ENCODE assay signal across 13 mouse cellular contexts in the genomic region with DNA sequence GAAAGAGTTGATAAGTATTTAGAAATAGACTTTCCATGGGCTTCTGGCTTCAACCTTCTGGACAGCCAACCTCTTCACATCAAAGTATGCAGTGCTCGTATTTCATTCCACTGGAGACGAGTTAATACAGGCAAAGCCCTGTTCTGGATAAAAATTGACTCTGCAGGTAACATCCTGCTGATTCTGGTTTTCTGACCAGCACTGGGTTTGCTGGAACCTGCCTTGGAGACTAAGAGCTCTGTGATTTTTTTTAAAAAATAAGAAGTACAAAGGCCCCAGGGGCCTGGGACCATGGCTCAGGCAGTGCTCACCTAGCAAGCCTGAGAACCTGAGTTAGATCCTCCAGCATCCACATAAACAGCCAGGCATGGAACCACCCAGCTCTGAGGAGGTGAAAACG.
DNase-seq lines count a peak whose midpoint lies in the region; ATAC-seq and TF ChIP-seq lines count a peak whose summit lies in the region.
"Had no signal": no experiment of that assay in that cellular context is flagged by ENCODE, and none has a peak within 500 bp of the region (broad histone marks: within the 10 kb centered on the region; RNA-seq: fewer than 3 reads in every experiment).

No protein-coding gene starts in this region.

- no peaks in the 10 kb centered on the region for H3K36me3 ChIP-seq in hindbrain, embryonic 12.5 days
- H3K36me3 ChIP-seq in hindbrain, postnatal 0 days (ENCODE audit: insufficient read depth, low read length): no peaks in the 10 kb centered on the region
- H3K36me3 ChIP-seq in testis, adult 2 months (ENCODE audit: control insufficient read depth, insufficient read depth, low read length): no peaks in the 10 kb centered on the region
- no peaks in the 10 kb centered on the region for H3K36me3 ChIP-seq in stomach, postnatal 0 days (ENCODE audit: control insufficient read depth, insufficient read depth, low read length)
- H3K36me3 ChIP-seq: limb, embryonic 13.5 days had no signal

- H3K9ac ChIP-seq in hindbrain, embryonic 12.5 days: no peak overlapping the region
- H3K9ac ChIP-seq in hindbrain, postnatal 0 days (replicated peaks; ENCODE audit: low read length): no peak overlapping the region
- H3K9ac ChIP-seq in stomach, postnatal 0 days (ENCODE audit: low read length): no peak overlapping the region
- H3K9ac ChIP-seq: forebrain, postnatal 0 days; limb, embryonic 13.5 days had no signal

- H3K9me3 ChIP-seq in hindbrain, embryonic 12.5 days (replicated peaks): peaks cover 4% of the 10 kb centered on the region; the same call in 1 of the 2 replicates
- no peaks in the 10 kb centered on the region for H3K9me3 ChIP-seq in hindbrain, postnatal 0 days (ENCODE audit: low read length)
- H3K9me3 ChIP-seq in stomach, postnatal 0 days (ENCODE audit: control insufficient read depth, low read length): no peaks in the 10 kb centered on the region
- H3K9me3 ChIP-seq: megakaryocyte, embryonic 14.5 days had no signal

- H3K4me1 ChIP-seq in hindbrain, embryonic 12.5 days: peaks cover 16% of the 10 kb centered on the region
- H3K4me1 ChIP-seq in hindbrain, postnatal 0 days (ENCODE audit: insufficient read depth, low read length): peaks cover 7% of the 10 kb centered on the region
- no peaks in the 10 kb centered on the region for H3K4me1 ChIP-seq in testis, adult 2 months (ENCODE audit: control insufficient read depth, insufficient read depth, low read length)
- H3K4me1 ChIP-seq in stomach, postnatal 0 days (replicated peaks; ENCODE audit: control insufficient read depth, insufficient read depth): no peaks in the 10 kb centered on the region

- WGBS in hindbrain, embryonic 12.5 days: 61% methylated on average over 3 of the region's 3 CpGs
- WGBS in hindbrain, postnatal 0 days: 73% methylated on average over 3 of the region's 3 CpGs
- 60% methylated on average over 3 of the region's 3 CpGs for WGBS in stomach, postnatal 0 days

- TF ChIP-seq POLR2A in testis, adult 2 months (IDR thresholded peaks at IDR 0.05; ENCODE audit: control insufficient read depth, low read depth, low read length): no peak

- no peak for TF ChIP-seq CTCF in hindbrain, postnatal 0 days (IDR thresholded peaks at IDR 0.05; ENCODE audit: low read depth)
- TF ChIP-seq CTCF in testis, adult 2 months (IDR thresholded peaks at IDR 0.05; ENCODE audit: control insufficient read depth, insufficient read depth, insufficient replicate concordance, low read depth, low read length): no peak
- no peak for TF ChIP-seq CTCF in stomach, postnatal 0 days (IDR thresholded peaks at IDR 0.05; ENCODE audit: low read depth)

- DNase-seq in heart, adult 11 months: peak; percentile 78
- DNase-seq in heart, adult 18-20 months: no peak
- no peak for DNase-seq in hindbrain, postnatal 0 days (ENCODE audit: low spot score)
- no peak for DNase-seq in testis, postnatal 14 days (ENCODE audit: low spot score)
- DNase-seq in stomach, postnatal 0 days (ENCODE audit: low spot score): no peak
- no peak for DNase-seq in c-Kit-positive CD71-positive TER-119-positive erythroid progenitor cells, embryonic 14.5 days (ENCODE audit: low spot score)
- DNase-seq: forebrain, postnatal 0 days; retina, postnatal 1 day had no signal

- no peak for TF ChIP-seq EP300 in stomach, postnatal 0 days (optimal IDR thresholded peaks at IDR 0.05)

- H3K4me2 ChIP-seq in hindbrain, embryonic 12.5 days (replicated peaks): no peak overlapping the region
- no peak overlapping the region for H3K4me2 ChIP-seq in hindbrain, postnatal 0 days (ENCODE audit: low read depth, low read length)
- no peak overlapping the region for H3K4me2 ChIP-seq in stomach, postnatal 0 days (replicated peaks; ENCODE audit: low read depth)
- H3K4me2 ChIP-seq: limb, embryonic 13.5 days had no signal

- 0 out of 2 replicates have a peak overlapping the region, but pooled peaks have one; percentile 17 for H3K27ac ChIP-seq in hindbrain, embryonic 12.5 days
- no peak overlapping the region for H3K27ac ChIP-seq in hindbrain, postnatal 0 days
- H3K27ac ChIP-seq in testis, adult 2 months (ENCODE audit: control insufficient read depth, insufficient read depth, low read depth, low read length): peak overlapping the region; percentile 50; the same call in 1 of the 2 replicates
- peak overlapping the region; percentile 24; the same call in 1 of the 2 replicates for H3K27ac ChIP-seq in stomach, postnatal 0 days (replicated peaks)
- H3K27ac ChIP-seq: limb, embryonic 13.5 days had no signal

- ATAC-seq in hindbrain, embryonic 12.5 days (ENCODE audit: low FRiP score): no peak
- ATAC-seq in hindbrain, postnatal 0 days: no peak
- ATAC-seq in stomach, postnatal 0 days (ENCODE audit: low FRiP score, low TSS enrichment): no peak
- ATAC-seq: forebrain, postnatal 0 days; midbrain, embryonic 16.5 days had no signal

- H3K4me3 ChIP-seq in hindbrain, embryonic 12.5 days: no peak overlapping the region
- no peak overlapping the region for H3K4me3 ChIP-seq in hindbrain, postnatal 0 days (ENCODE audit: low read length)
- no peak overlapping the region for H3K4me3 ChIP-seq in testis, adult 2 months (ENCODE audit: control insufficient read depth, low read depth, low read length)
- no peak overlapping the region for H3K4me3 ChIP-seq in stomach, postnatal 0 days (ENCODE audit: low read depth, low read length)
- H3K4me3 ChIP-seq: limb, embryonic 13.5 days had no signal

- H3K27me3 ChIP-seq in hindbrain, embryonic 12.5 days: 0 out of 2 replicates have a peak, but pooled peaks cover 4% of the 10 kb centered on the region
- no peaks in the 10 kb centered on the region for H3K27me3 ChIP-seq in hindbrain, postnatal 0 days (ENCODE audit: insufficient read depth, low read length)
- no peaks in the 10 kb centered on the region for H3K27me3 ChIP-seq in testis, adult 2 months (ENCODE audit: control insufficient read depth, insufficient read depth, low read length)
- H3K27me3 ChIP-seq in stomach, postnatal 0 days (ENCODE audit: control insufficient read depth, insufficient read depth, low read length): no peaks in the 10 kb centered on the region
